In genomic region chr1:183949205-183949604, GRCm38 (mm10) we compare ENCODE assay signal across 23 mouse cellular contexts.
A peak's percentile ranks its signal among the peaks of the same experiment; 100 is the strongest.
DNase-seq lines count a peak whose midpoint lies in the region; ATAC-seq and TF ChIP-seq lines count a peak whose summit lies in the region.
"Had no signal": no experiment of that assay in that cellular context is flagged by ENCODE, and none has a peak within 500 bp of the region (broad histone marks: within the 10 kb centered on the region; RNA-seq: fewer than 3 reads in every experiment).

No protein-coding gene starts in this region.

- intact Hi-C loops in gastrocnemius, adult 2 months (cut with DNase I), result no loop called here

- in situ Hi-C loops in Patski (cut with MboI; ENCODE audit: low pct_unique_long_range_greater_than_20kb), result no loop called here

- no peak overlapping the region for H3K9ac ChIP-seq in liver, postnatal 0 days (replicated peaks)
- H3K9ac ChIP-seq: heart, embryonic 12.5 days; hindbrain, embryonic 15.5 days; limb, embryonic 13.5 days; liver, embryonic 13.5 days; midbrain, embryonic 15.5 days had no signal

- no peaks in the 10 kb centered on the region for H3K36me3 ChIP-seq in liver, postnatal 0 days (replicated peaks; ENCODE audit: insufficient read depth, low read length)
- H3K36me3 ChIP-seq: forebrain, embryonic 10.5 days; heart, embryonic 12.5 days; hindbrain, embryonic 15.5 days; limb, embryonic 13.5 days; liver, embryonic 13.5 days; midbrain, embryonic 15.5 days had no signal

- no peak overlapping the region for H3K4me2 ChIP-seq in liver, postnatal 0 days (ENCODE audit: low read depth, low read length)
- H3K4me2 ChIP-seq: heart, embryonic 12.5 days; hindbrain, embryonic 15.5 days; limb, embryonic 13.5 days; liver, embryonic 13.5 days; midbrain, embryonic 15.5 days had no signal

- no peak for DNase-seq in gastrocnemius, adult 2 months
- DNase-seq in gastrocnemius, postnatal 10 days, result no peak
- no peak for DNase-seq in layer of hippocampus, adult 2 months (ENCODE audit: low spot score in 2 of 2)
- no peak for DNase-seq in layer of hippocampus, postnatal 14 days (ENCODE audit: low spot score in 2 of 2)
- no peak for DNase-seq in Patski (ENCODE audit: low read depth, low spot score)
- DNase-seq in forelimb bud, embryonic 11.5 days (ENCODE audit: low read depth, low spot score), result peak; percentile 72
- DNase-seq in adrenal gland, postnatal 4 days (ENCODE audit: low spot score in 2 of 2), result no peak
- no peak for DNase-seq in liver, postnatal 0 days
- DNase-seq: adrenal gland, postnatal 14 days; cerebellum, adult 11-12 months; cerebellum, postnatal 36 days; gastrocnemius, postnatal 36 days; heart, postnatal 14 days; kidney, adult 18-20 months; kidney, postnatal 14 days; liver, embryonic 13.5 days had no signal

- 78% methylated on average over 4 of the region's 4 CpGs for WGBS in liver, postnatal 0 days (ENCODE audit: insufficient replicate concordance)

- POLR2A ChIA-PET in Patski (lab: Charles Lee), result no interaction called here

- H3K9me3 ChIP-seq in liver, postnatal 0 days (ENCODE audit: low read length), result no peaks in the 10 kb centered on the region
- H3K9me3 ChIP-seq: forebrain, embryonic 10.5 days; heart, embryonic 12.5 days; hindbrain, embryonic 15.5 days; limb, embryonic 13.5 days; liver, embryonic 13.5 days; midbrain, embryonic 15.5 days had no signal

- no peak for TF ChIP-seq EP300 in liver, postnatal 0 days (IDR thresholded peaks at IDR 0.05; ENCODE audit: low read depth)

- H3K27ac ChIP-seq in gastrocnemius, adult 2 months, result no peak overlapping the region
- no peak overlapping the region for H3K27ac ChIP-seq in layer of hippocampus, adult 2 months
- H3K27ac ChIP-seq in liver, postnatal 0 days (ENCODE audit: low read depth), result no peak overlapping the region
- H3K27ac ChIP-seq: forebrain, embryonic 10.5 days; hindbrain, embryonic 15.5 days; limb, embryonic 13.5 days; liver, embryonic 13.5 days; midbrain, embryonic 15.5 days had no signal

- H3K4me1 ChIP-seq in liver, postnatal 0 days (ENCODE audit: insufficient read depth), result no peaks in the 10 kb centered on the region
- H3K4me1 ChIP-seq: forebrain, embryonic 10.5 days; heart, embryonic 12.5 days; hindbrain, embryonic 15.5 days; limb, embryonic 13.5 days; liver, embryonic 13.5 days; midbrain, embryonic 15.5 days had no signal

- TF ChIP-seq CTCF in gastrocnemius, adult 2 months (IDR thresholded peaks at IDR 0.05), result peak; percentile 18; the same call in 1 of the 2 replicates
- peak; percentile 62 for TF ChIP-seq CTCF in layer of hippocampus, adult 2 months (conservative IDR thresholded peaks at IDR 0.05)
- TF ChIP-seq CTCF in Patski (IDR thresholded peaks at IDR 0.05), result peak; percentile 28
- TF ChIP-seq CTCF in liver, postnatal 0 days (IDR thresholded peaks at IDR 0.05; ENCODE audit: low read depth), result no peak

- H3K4me3 ChIP-seq in gastrocnemius, adult 2 months, result no peak overlapping the region
- no peak overlapping the region for H3K4me3 ChIP-seq in layer of hippocampus, adult 2 months
- no peak overlapping the region for H3K4me3 ChIP-seq in liver, postnatal 0 days (ENCODE audit: low read depth, low read length)
- H3K4me3 ChIP-seq: forebrain, embryonic 10.5 days; heart, embryonic 12.5 days; hindbrain, embryonic 15.5 days; limb, embryonic 13.5 days; liver, embryonic 13.5 days; megakaryocyte, embryonic 14.5 days; midbrain, embryonic 15.5 days had no signal

- no peaks in the 10 kb centered on the region for H3K27me3 ChIP-seq in Patski
- no peaks in the 10 kb centered on the region for H3K27me3 ChIP-seq in liver, postnatal 0 days (ENCODE audit: insufficient read depth, low read length)
- H3K27me3 ChIP-seq: hindbrain, embryonic 15.5 days; limb, embryonic 13.5 days; liver, embryonic 13.5 days; midbrain, embryonic 15.5 days had no signal

- CTCF ChIA-PET in Patski (lab: Charles Lee), result no interaction called here

- no peak for ATAC-seq in Patski
- ATAC-seq in liver, postnatal 0 days, result no peak
- ATAC-seq: activated CD4-positive, CD25-positive, alpha-beta regulatory T cell, adult 4 months; midbrain, embryonic 15.5 days had no signal
